Mouse (Mus musculus): ENCODE measurements at regions not wholly inside any gene's neighbourhood (a gene's known extent, or its start where the extent isn't known, plus 50 kb on each side); places are given as distances from the start of the nearest gene placed in this dataset.

- 92% methylated on average over 2 of the region's 2 CpGs for WGBS
- no peaks in the 10 kb centered on the region for H3K9me3 ChIP-seq
Measured at GRCm38 (mm10) chr8:18412470-18412869, 565.6 kb downstream of the Defb40 start.

DNA sequence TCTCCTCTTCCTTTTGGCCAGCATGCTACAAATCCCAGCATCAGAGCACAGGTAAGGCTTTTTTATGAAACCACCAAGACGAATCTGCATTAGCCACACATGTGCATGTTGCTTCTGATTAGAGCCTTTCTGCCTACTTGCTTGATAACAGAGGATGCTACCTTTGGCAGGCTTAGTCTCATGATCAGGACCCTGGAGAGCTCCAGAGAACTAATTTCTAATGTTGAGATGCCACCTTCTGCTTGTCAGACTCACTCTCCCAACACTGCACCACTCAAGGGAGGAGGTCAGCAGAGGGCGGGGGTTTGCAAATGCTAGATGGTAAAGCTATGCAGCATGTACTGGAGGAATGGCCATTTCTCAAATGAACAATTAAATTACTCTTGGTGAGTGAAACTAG is 571.6 kb downstream of the Defb40 start:
- ATAC-seq, result no peak
- no peaks in the 10 kb centered on the region for H3K4me1 ChIP-seq (replicated peaks)
- WGBS, result 82% methylated on average over 2 of the region's 2 CpGs
- no peak overlapping the region for H3K4me2 ChIP-seq (replicated peaks)
- H3K9ac ChIP-seq (replicated peaks), result no peak overlapping the region
- no peak overlapping the region for H3K27ac ChIP-seq
- H3K9me3 ChIP-seq, result no peaks in the 10 kb centered on the region
- H3K36me3 ChIP-seq, result no peaks in the 10 kb centered on the region
- no peak overlapping the region for H3K4me3 ChIP-seq (replicated peaks)
- H3K27me3 ChIP-seq, result no peaks in the 10 kb centered on the region

More at GRCm38 (mm10) chr8:18412470-18412869, 565.6 kb downstream of the Defb40 start:
- H3K9ac ChIP-seq (replicated peaks), result no peak overlapping the region
- no peak overlapping the region for H3K27ac ChIP-seq
- H3K27me3 ChIP-seq, result no peaks in the 10 kb centered on the region
- H3K4me3 ChIP-seq (replicated peaks), result no peak overlapping the region
- no peaks in the 10 kb centered on the region for H3K36me3 ChIP-seq
- no peak for ATAC-seq
- H3K4me1 ChIP-seq (replicated peaks), result no peaks in the 10 kb centered on the region
- no peak overlapping the region for H3K4me2 ChIP-seq (replicated peaks)

DNA sequence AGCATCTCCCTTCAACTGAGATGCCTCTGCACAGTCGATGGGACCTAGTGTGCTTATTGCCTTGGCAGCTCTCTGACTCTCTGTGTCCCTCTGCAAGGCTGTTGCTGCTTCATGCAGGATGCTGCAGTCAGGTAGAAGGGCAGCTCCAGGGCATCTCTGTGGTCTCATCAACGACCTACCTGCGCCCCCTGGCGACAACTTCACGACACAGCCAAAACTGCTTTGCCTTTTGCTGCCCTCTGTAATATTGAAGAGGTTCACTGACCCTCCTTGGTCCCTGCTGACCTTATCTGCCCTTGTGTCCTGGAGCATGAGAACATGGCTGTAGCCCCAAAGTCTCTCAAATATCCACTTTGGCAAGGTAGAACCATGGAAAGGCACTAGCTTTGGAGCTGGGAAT is 589.7 kb downstream of the Defb40 start:
- Histone ChIP-seq H3K4me1 (replicated peaks) (no peaks in the 10 kb centered on the region), H3K27ac (no peak overlapping the region), H3K27me3 (no peaks in the 10 kb centered on the region), H3K9ac (replicated peaks) (no peak overlapping the region), H3K9me3 (no peaks in the 10 kb centered on the region), H3K36me3 (no peaks in the 10 kb centered on the region), H3K4me3 (replicated peaks) (no peak overlapping the region), H3K4me2 (replicated peaks) (no peak overlapping the region)
- ATAC-seq, result peak; percentile 77
- 8% methylated on average over 5 of the region's 5 CpGs for WGBS

GRCm38 (mm10) chr8:18381615-18382178 is 596.4 kb downstream of the Defb40 start:
- 9% methylated on average over 3 of the region's 3 CpGs for WGBS
- ATAC-seq, result no peak

GRCm38 (mm10) chr8:18348716-18349115 is 629.3 kb downstream of the Defb40 start:
- ATAC-seq, result no peak

More at GRCm38 (mm10) chr8:18381615-18382178, 596.4 kb downstream of the Defb40 start:
- H3K4me2 ChIP-seq (replicated peaks), result no peak overlapping the region
- H3K4me1 ChIP-seq (replicated peaks), result no peaks in the 10 kb centered on the region
- H3K4me3 ChIP-seq (replicated peaks), result no peak overlapping the region
- H3K27me3 ChIP-seq, result no peaks in the 10 kb centered on the region
- no peaks in the 10 kb centered on the region for H3K9me3 ChIP-seq
- H3K9ac ChIP-seq (replicated peaks), result no peak overlapping the region
- no peak overlapping the region for H3K27ac ChIP-seq
- H3K36me3 ChIP-seq, result no peaks in the 10 kb centered on the region

DNA sequence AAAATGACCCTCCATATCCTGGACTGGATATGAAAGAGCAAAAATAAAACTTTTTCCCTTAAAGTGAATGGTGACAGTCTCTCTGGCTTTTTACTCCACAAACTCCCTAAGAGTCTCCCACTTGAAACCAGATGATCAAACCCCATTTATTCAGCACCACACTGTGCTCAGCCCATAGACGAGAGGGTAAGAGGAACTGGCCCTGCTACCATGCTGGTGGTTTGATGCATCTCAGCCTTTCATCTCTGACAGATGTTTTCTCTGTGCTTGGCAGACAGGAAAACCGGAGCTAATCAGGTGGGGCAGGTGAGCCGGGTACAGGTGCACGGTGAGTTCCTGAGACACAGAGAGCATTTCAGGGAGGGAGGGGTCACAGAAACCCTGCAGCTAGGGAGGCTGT is 631.8 kb downstream of the Defb40 start:
- H3K4me2 ChIP-seq (replicated peaks), result no peak overlapping the region
- H3K4me1 ChIP-seq (replicated peaks), result no peaks in the 10 kb centered on the region
- no peak for ATAC-seq
- no peaks in the 10 kb centered on the region for H3K36me3 ChIP-seq
- H3K4me3 ChIP-seq (replicated peaks), result no peak overlapping the region
- H3K27me3 ChIP-seq, result no peaks in the 10 kb centered on the region
- H3K27ac ChIP-seq, result no peak overlapping the region
- no peak overlapping the region for H3K9ac ChIP-seq (replicated peaks)
- 72% methylated on average over 4 of the region's 4 CpGs for WGBS
- H3K9me3 ChIP-seq, result no peaks in the 10 kb centered on the region

More at GRCm38 (mm10) chr8:18348716-18349115, 629.3 kb downstream of the Defb40 start:
- no peaks in the 10 kb centered on the region for H3K9me3 ChIP-seq
- no peak overlapping the region for H3K9ac ChIP-seq (replicated peaks)
- 87% methylated on average over 4 of the region's 4 CpGs for WGBS
- H3K27ac ChIP-seq, result no peak overlapping the region
- H3K36me3 ChIP-seq, result no peaks in the 10 kb centered on the region
- no peaks in the 10 kb centered on the region for H3K4me1 ChIP-seq (replicated peaks)
- H3K27me3 ChIP-seq, result no peaks in the 10 kb centered on the region
- H3K4me2 ChIP-seq (replicated peaks), result no peak overlapping the region
- no peak overlapping the region for H3K4me3 ChIP-seq (replicated peaks)

DNA sequence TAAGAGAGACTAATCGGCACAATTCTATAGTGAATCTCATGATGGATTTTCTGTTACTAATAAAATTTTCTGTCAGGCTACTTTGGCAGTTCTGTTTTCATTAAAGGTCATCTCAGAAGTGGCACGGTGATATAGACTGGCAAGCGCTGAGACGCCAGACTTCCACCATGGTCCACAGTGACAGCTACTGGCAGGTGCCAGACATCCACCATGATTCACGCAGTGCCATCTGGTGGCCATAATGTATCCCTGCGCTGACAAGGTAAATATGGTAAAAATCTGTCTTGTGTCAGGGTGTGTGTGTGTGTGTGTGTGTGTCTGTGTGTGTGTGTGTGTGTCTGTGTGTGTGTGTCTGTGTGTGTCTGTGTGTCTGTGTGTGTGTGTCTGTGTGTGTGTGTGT is 632.7 kb downstream of the Defb40 start:
- Histone ChIP-seq H3K36me3 (no peaks in the 10 kb centered on the region), H3K4me3 (replicated peaks) (no peak overlapping the region), H3K9me3 (no peaks in the 10 kb centered on the region), H3K9ac (replicated peaks) (no peak overlapping the region), H3K27me3 (no peaks in the 10 kb centered on the region), H3K4me2 (replicated peaks) (no peak overlapping the region), H3K4me1 (replicated peaks) (no peaks in the 10 kb centered on the region), H3K27ac (no peak overlapping the region)
- ATAC-seq, result peak; percentile 87
- 31% methylated on average over 6 of the region's 6 CpGs for WGBS

GRCm38 (mm10) chr8:18344838-18345237 is 633.2 kb downstream of the Defb40 start:
- no peaks in the 10 kb centered on the region for H3K9me3 ChIP-seq
- H3K4me1 ChIP-seq (replicated peaks), result no peaks in the 10 kb centered on the region
- peak; percentile 49 for ATAC-seq
- H3K9ac ChIP-seq (replicated peaks), result no peak overlapping the region
- no peak overlapping the region for H3K4me2 ChIP-seq (replicated peaks)
- H3K27ac ChIP-seq, result no peak overlapping the region
- WGBS, result 87% methylated on average over 5 of the region's 5 CpGs
- H3K36me3 ChIP-seq, result no peaks in the 10 kb centered on the region
- H3K27me3 ChIP-seq, result no peaks in the 10 kb centered on the region
- H3K4me3 ChIP-seq (replicated peaks), result no peak overlapping the region

DNA sequence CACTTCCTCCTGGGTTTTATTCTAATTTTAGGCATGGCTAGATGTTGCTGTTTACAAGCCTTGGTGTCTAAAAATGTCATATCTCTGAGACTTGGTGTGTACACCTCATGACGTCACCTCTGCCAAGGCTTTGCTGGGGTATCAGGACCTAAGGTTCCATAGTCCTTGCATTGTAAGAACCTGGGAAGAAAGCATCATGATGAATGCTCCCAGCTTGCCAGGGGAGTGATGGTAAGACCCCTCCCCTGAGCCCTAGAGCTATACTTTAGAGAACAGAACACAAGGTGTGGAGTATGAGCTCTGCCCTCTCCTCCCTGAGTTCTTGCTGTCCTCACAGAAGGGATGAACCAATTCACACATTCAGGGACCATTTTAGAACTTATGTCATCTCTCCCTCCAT is 642.5 kb downstream of the Defb40 start:
- 94% methylated on average over 1 of the region's 1 CpGs for WGBS

DNA sequence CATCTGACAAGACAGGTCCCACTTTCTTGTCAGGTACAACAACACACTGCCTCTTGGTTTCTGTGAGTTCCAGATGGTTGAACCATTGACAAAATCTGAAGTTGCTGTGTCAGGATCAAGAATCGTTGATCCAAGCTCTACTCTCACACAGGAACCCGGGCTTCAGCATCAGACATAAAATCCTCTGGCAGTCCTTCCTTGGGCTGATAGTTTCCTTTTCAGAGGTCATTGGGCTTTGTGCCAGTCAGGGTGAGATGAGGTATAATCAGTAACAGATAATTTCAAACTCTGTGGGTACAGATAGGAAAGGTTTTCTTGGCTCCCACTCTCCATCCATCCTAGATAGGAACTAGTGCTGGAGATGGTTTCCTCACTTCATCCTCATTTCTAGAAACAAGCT is 649.5 kb downstream of the Defb40 start:
- no peak overlapping the region for H3K4me2 ChIP-seq (replicated peaks)
- H3K9ac ChIP-seq (replicated peaks), result no peak overlapping the region
- WGBS, result 92% methylated on average over 2 of the region's 2 CpGs

More for the DNA sequence above, 642.5 kb downstream of the Defb40 start:
- no peaks in the 10 kb centered on the region for H3K36me3 ChIP-seq
- H3K9ac ChIP-seq (replicated peaks), result no peak overlapping the region
- H3K27ac ChIP-seq, result no peak overlapping the region
- no peak for ATAC-seq
- no peaks in the 10 kb centered on the region for H3K9me3 ChIP-seq
- H3K27me3 ChIP-seq, result no peaks in the 10 kb centered on the region
- H3K4me3 ChIP-seq (replicated peaks), result no peak overlapping the region
- no peaks in the 10 kb centered on the region for H3K4me1 ChIP-seq (replicated peaks)
- H3K4me2 ChIP-seq (replicated peaks), result no peak overlapping the region

DNA sequence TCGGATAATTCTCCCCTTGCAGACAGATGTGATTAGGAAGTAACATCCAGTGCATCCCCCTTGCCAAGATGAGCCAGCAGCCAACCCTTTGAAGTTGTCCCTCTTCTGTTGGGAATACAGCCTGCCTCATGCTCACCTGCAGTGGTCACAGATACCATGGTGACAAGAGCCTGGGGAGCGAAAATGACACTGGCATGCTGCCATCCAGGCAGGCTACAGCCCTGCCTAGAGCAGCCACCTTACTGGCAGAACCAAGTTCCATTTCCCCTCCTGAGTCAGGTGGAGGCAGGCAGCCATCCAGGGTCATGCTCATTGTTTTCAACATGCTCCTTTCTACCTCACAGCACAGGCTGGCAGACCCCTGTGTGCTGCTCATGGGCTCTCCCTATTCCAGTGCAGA is 661.6 kb downstream of the Defb40 start:
- no peak overlapping the region for H3K4me2 ChIP-seq (replicated peaks)
- no peaks in the 10 kb centered on the region for H3K9me3 ChIP-seq
- no peak overlapping the region for H3K9ac ChIP-seq (replicated peaks)
- H3K27me3 ChIP-seq, result no peaks in the 10 kb centered on the region
- H3K4me1 ChIP-seq (replicated peaks), result no peaks in the 10 kb centered on the region; the same call in 1 of the 2 replicates
- no peak overlapping the region for H3K27ac ChIP-seq
- 75% methylated on average over 2 of the region's 2 CpGs for WGBS
- H3K36me3 ChIP-seq, result no peaks in the 10 kb centered on the region
- no peak overlapping the region for H3K4me3 ChIP-seq (replicated peaks)
- ATAC-seq, result no peak

More for the DNA sequence above, 649.5 kb downstream of the Defb40 start:
- no peak overlapping the region for H3K4me3 ChIP-seq (replicated peaks)
- no peaks in the 10 kb centered on the region for H3K4me1 ChIP-seq (replicated peaks)
- no peak overlapping the region for H3K27ac ChIP-seq
- no peak for ATAC-seq
- no peaks in the 10 kb centered on the region for H3K9me3 ChIP-seq
- no peaks in the 10 kb centered on the region for H3K27me3 ChIP-seq
- H3K36me3 ChIP-seq, result no peaks in the 10 kb centered on the region

DNA sequence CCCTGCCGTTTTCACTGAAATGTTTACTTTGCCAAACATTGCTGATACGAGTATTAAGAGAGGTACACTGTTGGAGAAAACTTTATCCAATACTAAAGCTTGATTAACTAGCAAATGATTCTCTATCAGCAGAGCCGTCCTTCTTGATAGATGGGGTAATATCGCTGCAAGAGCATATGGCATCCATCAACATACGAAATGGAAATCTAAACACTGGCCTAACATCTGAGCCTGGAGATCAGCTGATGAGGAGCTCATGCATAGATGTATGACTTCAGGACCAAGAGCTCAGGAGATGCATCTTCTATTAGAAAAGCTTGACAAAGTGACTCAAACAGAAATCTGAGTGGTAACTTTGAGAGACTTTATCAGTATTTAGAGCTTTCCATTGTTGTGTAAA is 666.5 kb downstream of the Defb40 start:
- WGBS, result 70% methylated on average over 5 of the region's 5 CpGs

DNA sequence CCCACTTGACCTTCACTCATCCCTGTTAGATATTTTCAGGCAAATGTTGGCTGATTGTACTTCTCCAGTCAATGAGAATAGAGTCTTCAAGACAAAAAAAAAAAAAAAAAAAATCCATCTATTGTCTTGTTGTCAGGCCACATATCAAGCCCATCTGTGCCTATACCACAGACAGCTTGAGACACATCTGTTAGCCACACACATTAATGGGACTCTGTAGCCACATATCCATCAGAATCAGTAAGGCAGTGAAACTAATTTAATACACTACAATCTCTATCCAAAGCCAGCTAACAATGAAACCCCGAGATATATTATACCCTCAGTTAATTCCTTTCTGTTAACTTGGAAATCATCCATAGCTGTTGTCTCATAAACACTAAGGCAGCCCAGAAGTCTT is 667.1 kb downstream of the Defb40 start:
- Histone ChIP-seq H3K27ac (no peak overlapping the region), H3K36me3 (no peaks in the 10 kb centered on the region), H3K4me3 (replicated peaks) (no peak overlapping the region), H3K4me1 (replicated peaks) (no peaks in the 10 kb centered on the region), H3K9me3 (no peaks in the 10 kb centered on the region), H3K27me3 (no peaks in the 10 kb centered on the region), H3K9ac (replicated peaks) (no peak overlapping the region), H3K4me2 (replicated peaks) (no peak overlapping the region)
- 52% methylated on average over 1 of the region's 1 CpGs for WGBS
- no peak for ATAC-seq

More for the DNA sequence above, 666.5 kb downstream of the Defb40 start:
- Histone ChIP-seq H3K4me1 (replicated peaks) (no peaks in the 10 kb centered on the region; the same call in 1 of the 2 replicates), H3K9ac (replicated peaks) (no peak overlapping the region), H3K9me3 (no peaks in the 10 kb centered on the region), H3K27me3 (no peaks in the 10 kb centered on the region), H3K4me2 (replicated peaks) (no peak overlapping the region), H3K27ac (no peak overlapping the region), H3K4me3 (replicated peaks) (no peak overlapping the region), H3K36me3 (no peaks in the 10 kb centered on the region)
- no peak for ATAC-seq

All from midbrain, embryonic 13.5 days (tissue).